In the genomic region with DNA sequence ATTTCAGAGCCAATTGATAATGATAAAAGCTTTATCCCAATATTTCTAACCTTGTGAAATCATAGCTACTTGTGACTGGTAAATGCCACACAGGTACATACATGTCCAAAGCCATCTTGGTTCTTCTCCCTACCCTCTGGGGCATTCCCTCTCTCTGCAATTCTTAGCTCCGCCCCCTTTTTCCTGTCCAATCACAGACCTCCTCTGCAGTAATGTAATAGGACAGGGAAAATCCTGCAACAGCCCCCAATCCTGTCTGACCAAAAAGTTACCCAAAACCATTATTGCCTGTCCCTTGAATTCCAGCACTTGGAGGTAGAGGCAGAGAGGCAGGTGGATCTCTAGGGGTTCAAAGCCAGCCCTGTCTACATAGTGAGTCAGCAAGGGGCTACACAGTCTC, we compare ENCODE assay signal across 22 mouse cellular contexts. TPM values are rescaled to one million over a fixed set of nuclear protein-coding genes. Genes with fewer than 3 reads are reported as not detected.
DNase-seq lines count a peak whose midpoint lies in the region; ATAC-seq and TF ChIP-seq lines count a peak whose summit lies in the region.
"Had no signal": no experiment of that assay in that cellular context is flagged by ENCODE, and none has a peak within 500 bp of the region (broad histone marks: within the 10 kb centered on the region; RNA-seq: fewer than 3 reads in every experiment).

No protein-coding gene starts in this region.

- H3K9me3 ChIP-seq in midbrain, embryonic 11.5 days (ENCODE audit: control insufficient read depth, low read length), result no peaks in the 10 kb centered on the region
- H3K9me3 ChIP-seq in midbrain, embryonic 13.5 days, result no peaks in the 10 kb centered on the region
- H3K9me3 ChIP-seq: embryonic facial prominence, embryonic 13.5 days; embryonic facial prominence, embryonic 15.5 days; forebrain, embryonic 10.5 days; forebrain, embryonic 12.5 days had no signal

- H3K4me1 ChIP-seq in midbrain, embryonic 11.5 days (ENCODE audit: control insufficient read depth, insufficient read depth, low read length), result peaks cover 4% of the 10 kb centered on the region
- H3K4me1 ChIP-seq in midbrain, embryonic 13.5 days (replicated peaks), result peaks cover 10% of the 10 kb centered on the region

- intact Hi-C loops in gastrocnemius, adult 2 months (cut with DNase I), result no loop called here

- TF ChIP-seq CTCF in gastrocnemius, adult 2 months (IDR thresholded peaks at IDR 0.05), result no peak

- H3K27me3 ChIP-seq in midbrain, embryonic 11.5 days (ENCODE audit: control insufficient read depth, insufficient read depth, low read length), result no peaks in the 10 kb centered on the region
- H3K27me3 ChIP-seq in midbrain, embryonic 13.5 days, result no peaks in the 10 kb centered on the region
- H3K27me3 ChIP-seq: embryonic facial prominence, embryonic 13.5 days; embryonic facial prominence, embryonic 15.5 days; forebrain, embryonic 12.5 days had no signal

- H3K4me2 ChIP-seq in midbrain, embryonic 11.5 days, result no peak overlapping the region
- H3K4me2 ChIP-seq in midbrain, embryonic 13.5 days (replicated peaks), result no peak overlapping the region
- H3K4me2 ChIP-seq: embryonic facial prominence, embryonic 13.5 days; embryonic facial prominence, embryonic 15.5 days; forebrain, embryonic 12.5 days had no signal

- H3K4me3 ChIP-seq in midbrain, embryonic 11.5 days (ENCODE audit: low read depth, low read length), result no peak overlapping the region
- H3K4me3 ChIP-seq in midbrain, embryonic 13.5 days (replicated peaks), result no peak overlapping the region
- H3K4me3 ChIP-seq in gastrocnemius, adult 2 months, result no peak overlapping the region
- H3K4me3 ChIP-seq: embryonic facial prominence, embryonic 13.5 days; embryonic facial prominence, embryonic 15.5 days; erythroblast, embryonic 14.5 days; forebrain, embryonic 10.5 days; forebrain, embryonic 12.5 days had no signal

- WGBS in midbrain, embryonic 11.5 days, result 81% methylated on average over 1 of the region's 1 CpGs
- 83% methylated on average over 1 of the region's 1 CpGs for WGBS in midbrain, embryonic 13.5 days

- H3K27ac ChIP-seq in midbrain, embryonic 11.5 days (ENCODE audit: low read depth, low read length), result no peak overlapping the region
- no peak overlapping the region for H3K27ac ChIP-seq in midbrain, embryonic 13.5 days
- H3K27ac ChIP-seq in gastrocnemius, adult 2 months, result no peak overlapping the region
- H3K27ac ChIP-seq: embryonic facial prominence, embryonic 13.5 days; embryonic facial prominence, embryonic 15.5 days; forebrain, embryonic 10.5 days; forebrain, embryonic 12.5 days had no signal

- DNase-seq in midbrain, embryonic 11.5 days (ENCODE audit: low spot score, missing footprints), result peak; percentile 64
- DNase-seq in R1 (ENCODE audit: low read depth, low spot score), result peak; percentile 75
- DNase-seq in ZHBTc4 (ENCODE audit: low read depth, low spot score), result peak; percentile 55
- DNase-seq in gastrocnemius, adult 2 months, result no peak
- DNase-seq: adrenal gland, adult 2 months; adrenal gland, postnatal 10 days; adrenal gland, postnatal 25 days; cerebellum, adult 11 months; cerebellum, adult 18-20 months; cerebellum, adult 8-10 months; cerebellum, adult 9-11 months; cerebellum, postnatal 14 days; cerebellum, postnatal 36 days; embryo, embryonic 11 days had no signal

- H3K9ac ChIP-seq in midbrain, embryonic 11.5 days (ENCODE audit: low read length), result no peak overlapping the region
- no peak overlapping the region for H3K9ac ChIP-seq in midbrain, embryonic 13.5 days (replicated peaks)
- H3K9ac ChIP-seq: embryonic facial prominence, embryonic 13.5 days; embryonic facial prominence, embryonic 15.5 days; forebrain, embryonic 12.5 days had no signal

- no peak for ATAC-seq in midbrain, embryonic 11.5 days (ENCODE audit: low FRiP score)
- no peak for ATAC-seq in midbrain, embryonic 13.5 days
- ATAC-seq: forebrain, embryonic 14.5 days; forebrain, embryonic 16.5 days had no signal

- H3K36me3 ChIP-seq in midbrain, embryonic 11.5 days (ENCODE audit: control insufficient read depth, insufficient read depth, low read length), result peaks cover 3% of the 10 kb centered on the region; the same call in 1 of the 2 replicates
- peaks cover 38% of the 10 kb centered on the region for H3K36me3 ChIP-seq in midbrain, embryonic 13.5 days

RNA-seq across cellular contexts. Expression of a gene that starts 3.6 kb away (rescaled TPM):
- polyA plus RNA-seq in midbrain, embryonic 11.5 days (2014; fragmentation: Nextera tagmentation; extraction: Ambion mirVana), result 88.1 and 93.2 TPM in 2 replicates
- 116 TPM in 2 replicates for polyA plus RNA-seq in midbrain, embryonic 13.5 days (2015; fragmentation: Nextera tagmentation; extraction: Ambion mirVana)
- total RNA-seq in gastrocnemius, adult 2 months (2021), result 100 to 1,000 TPM in 1 of 2 experiments, 10 to 100 TPM in 1; 97.2 to 102 TPM

RNA-seq across cellular contexts. Expression of a gene that starts 32.5 kb away (rescaled TPM):
- polyA plus RNA-seq in midbrain, embryonic 11.5 days (2014; fragmentation: Nextera tagmentation; extraction: Ambion mirVana), result 41.8 and 45.1 TPM in 2 replicates
- polyA plus RNA-seq in midbrain, embryonic 13.5 days (2015; fragmentation: Nextera tagmentation; extraction: Ambion mirVana), result 35.2 and 37.7 TPM in 2 replicates
- 10 to 100 TPM; 10.8 to 13.5 TPM for total RNA-seq in gastrocnemius, adult 2 months (2021)

RNA-seq across cellular contexts. Expression of a gene that starts 37.3 kb away (rescaled TPM):
- polyA plus RNA-seq in midbrain, embryonic 11.5 days (2014; fragmentation: Nextera tagmentation; extraction: Ambion mirVana), result 74.1 and 79.9 TPM in 2 replicates
- 46.9 and 56.3 TPM in 2 replicates for polyA plus RNA-seq in midbrain, embryonic 13.5 days (2015; fragmentation: Nextera tagmentation; extraction: Ambion mirVana)
- total RNA-seq in gastrocnemius, adult 2 months (2021), result 100 to 1,000 TPM; 110 to 123 TPM
